Mouse (Mus musculus): Measurements from ENCODE around the gene Ndufs6.

Gene Ndufs6

DNA sequence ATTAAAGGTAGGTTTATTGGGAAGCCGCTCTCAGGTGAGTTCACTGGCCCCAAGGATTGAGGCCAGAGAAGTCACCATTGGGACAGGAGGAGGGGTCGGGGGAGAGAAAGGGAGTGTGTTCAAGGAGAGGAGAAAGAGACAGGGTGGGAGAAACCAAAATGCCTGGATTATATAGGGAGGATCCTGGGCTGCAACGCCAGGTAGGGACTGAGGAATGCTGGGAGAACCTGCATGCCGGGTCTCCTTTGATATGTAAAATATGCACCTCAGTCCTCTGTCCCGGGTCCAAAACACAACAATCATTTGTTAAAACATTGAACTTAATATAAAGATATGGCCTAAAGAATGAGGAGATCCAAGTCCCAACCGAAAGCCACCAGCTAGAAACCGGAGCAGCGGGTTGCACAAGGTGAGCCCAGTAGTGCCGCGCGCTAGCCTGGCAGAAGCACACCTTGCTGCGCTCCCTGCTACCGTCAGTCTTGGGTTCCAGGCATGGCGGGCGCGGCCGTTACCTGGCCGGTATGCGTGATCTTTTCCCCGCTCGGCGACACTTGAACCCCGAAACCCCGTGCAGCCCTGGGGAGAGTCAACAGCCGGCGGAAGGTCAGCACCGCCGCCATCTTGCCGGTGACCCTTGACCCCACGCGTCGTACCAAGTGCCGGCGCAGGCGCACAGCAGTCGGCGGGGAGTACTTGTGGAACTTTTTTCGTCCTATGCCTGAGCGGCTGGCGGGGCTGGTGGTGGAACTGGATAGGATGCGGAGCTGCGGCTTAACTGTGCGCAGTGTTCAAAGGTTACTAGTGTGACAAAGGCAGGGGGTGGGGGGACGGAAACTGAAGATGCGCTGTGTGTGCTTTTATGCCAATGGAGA, at the start of gene Ndufs6, which contains the start of gene Mrpl36:
Ndufs6 (minus strand) TSS at position 716 of the 872 bp plus-strand sequence.
Mrpl36 (plus strand) TSS at position 687 of the 872 bp plus-strand sequence.
- DNase-seq (ENCODE audit: low spot score in 2 of 2) = peak; percentile 96

DNA sequence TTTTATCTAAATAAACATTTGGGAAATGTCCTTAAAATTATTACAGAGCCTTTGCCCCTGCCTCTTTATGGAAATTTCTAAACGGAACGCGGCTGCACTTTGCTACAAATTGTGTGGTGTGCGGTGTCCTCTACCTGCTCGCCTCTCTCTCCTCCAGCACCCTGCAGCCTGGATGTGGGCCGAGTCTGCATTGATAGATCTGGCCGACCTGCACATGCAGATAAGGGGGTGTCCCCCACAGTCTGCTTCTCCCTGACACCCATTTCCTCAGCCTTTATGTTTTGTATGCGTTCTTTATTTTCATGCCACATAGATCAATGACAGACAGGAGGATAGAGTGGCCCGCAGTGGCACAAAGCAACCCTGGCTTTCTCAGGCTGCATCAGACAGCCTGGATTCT, 49.3 kb upstream of the Ndufs6 start:
- no peak for DNase-seq (ENCODE audit: low spot score in 2 of 2)

DNA sequence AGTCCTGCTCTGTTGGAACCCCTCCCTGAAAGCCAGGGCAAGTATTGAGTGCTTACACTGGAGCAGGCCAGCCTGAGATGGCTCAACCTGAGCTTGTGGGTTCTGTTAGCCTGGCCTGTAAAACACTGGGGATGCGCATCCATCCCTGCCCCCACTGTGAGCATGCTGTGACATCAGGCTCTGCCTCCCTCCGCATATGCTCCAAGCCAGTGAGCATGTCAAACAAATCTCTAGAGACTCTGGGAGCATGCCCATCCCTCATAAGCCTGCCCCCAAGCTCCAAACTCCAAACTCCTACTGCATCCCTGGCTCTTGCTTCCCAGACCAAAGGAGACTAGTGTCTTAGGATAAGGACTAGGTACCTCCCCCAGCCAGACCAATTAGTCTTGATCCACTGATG, 46.3 kb upstream of the Ndufs6 start:
- DNase-seq (ENCODE audit: low spot score in 2 of 2) = no peak

DNA sequence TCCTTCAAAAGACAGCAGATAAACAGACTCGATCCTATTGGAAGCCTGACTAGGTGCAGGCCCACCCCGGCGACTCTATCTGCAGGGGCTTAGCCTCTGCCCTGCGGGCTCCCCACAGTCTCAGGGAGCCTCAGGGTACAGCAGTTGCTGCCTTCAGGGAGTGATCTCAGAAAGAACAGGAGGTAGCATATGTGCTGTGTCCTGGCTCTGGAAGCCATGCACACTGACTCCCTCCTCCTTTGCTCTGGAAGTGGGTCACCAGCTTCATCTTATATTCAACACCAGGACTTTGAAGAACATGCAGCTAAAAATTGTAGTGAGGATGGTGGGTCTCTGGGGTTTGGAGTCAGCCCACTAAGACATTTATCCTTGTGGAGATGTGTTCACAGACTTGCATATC, 45.0 kb upstream of the Ndufs6 start:
- no peak for DNase-seq (ENCODE audit: low spot score in 2 of 2)

DNA sequence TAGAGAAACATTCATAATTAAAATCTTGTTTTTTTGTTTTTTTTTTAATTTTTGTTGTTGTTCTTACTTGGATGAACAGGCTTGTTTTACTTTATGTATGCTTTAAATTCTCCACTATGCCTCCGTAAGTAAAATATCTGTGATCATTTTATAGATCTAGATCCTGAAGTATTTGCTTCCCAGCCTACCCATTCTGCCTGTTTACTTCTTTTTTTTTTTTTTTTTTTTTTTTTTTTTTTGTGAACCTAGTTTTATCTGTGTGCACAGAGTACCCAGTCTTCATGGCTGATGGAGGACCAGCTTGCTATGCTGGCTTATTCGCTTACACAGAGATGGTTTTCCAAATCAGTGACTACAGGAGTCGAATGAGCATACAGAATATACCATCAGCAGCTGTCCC, 28.8 kb upstream of the Ndufs6 start:
- no peak for DNase-seq (ENCODE audit: low spot score in 2 of 2)

DNA sequence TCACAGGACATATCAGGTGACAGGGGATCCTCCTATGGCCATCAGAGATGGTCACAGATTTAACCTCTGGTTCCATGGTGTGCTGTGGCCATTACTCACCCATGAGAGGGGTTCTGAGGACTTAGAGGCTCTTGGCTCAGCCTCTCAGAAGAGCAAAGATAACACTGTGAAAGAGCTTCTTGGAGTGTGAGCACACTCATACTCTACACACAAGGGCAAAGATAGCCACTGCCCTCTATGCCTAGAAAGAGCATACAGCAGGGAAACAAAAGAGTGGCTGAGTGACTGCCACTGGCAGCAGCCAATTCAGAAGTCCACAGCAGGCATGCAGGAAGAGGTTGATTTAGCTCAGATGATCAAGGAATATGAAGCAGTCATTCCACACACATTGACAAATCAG, 24.1 kb upstream of the Ndufs6 start:
- no peak for DNase-seq (ENCODE audit: low spot score in 2 of 2)

DNA sequence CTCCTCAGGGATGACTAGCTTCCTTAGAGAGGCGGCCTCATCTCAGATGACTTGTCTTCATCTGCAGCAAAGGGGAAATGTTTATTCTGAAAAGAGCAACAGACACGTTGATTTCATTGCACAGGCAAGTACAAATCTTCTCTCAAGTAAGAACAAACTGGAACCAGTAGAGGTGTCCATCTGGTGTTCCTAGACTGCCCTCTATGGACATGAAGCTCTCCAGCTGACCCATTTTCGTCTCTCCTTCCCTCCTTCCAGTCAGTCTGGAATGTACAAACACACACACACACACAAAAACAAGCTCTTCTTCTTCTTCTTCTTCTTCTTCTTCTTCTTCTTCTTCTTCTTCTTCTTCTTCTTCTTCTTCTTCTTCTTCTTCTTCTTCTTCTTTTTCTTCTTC, 23.6 kb upstream of the Ndufs6 start:
- no peak for DNase-seq (ENCODE audit: low spot score in 2 of 2)

DNA sequence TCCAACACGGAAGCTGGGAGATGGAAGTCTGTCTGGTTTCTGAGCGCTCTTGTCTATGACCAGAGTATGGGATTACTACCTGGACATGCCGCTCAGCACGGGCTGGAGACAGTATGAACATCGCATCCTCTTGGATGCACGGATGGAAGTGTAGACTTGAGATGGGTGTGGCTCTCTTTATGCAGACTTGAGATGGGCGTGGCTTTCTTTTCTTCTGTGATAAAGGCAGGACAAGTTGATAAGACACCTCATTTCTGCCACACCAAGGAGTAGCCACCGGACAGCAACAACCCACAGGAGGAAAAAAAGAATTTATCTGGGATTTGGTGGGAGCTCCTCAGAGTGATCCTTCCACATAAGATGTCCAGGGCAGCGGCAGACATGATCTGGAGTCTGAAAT, 22.4 kb upstream of the Ndufs6 start:
- DNase-seq (ENCODE audit: low spot score in 2 of 2) = no peak

DNA sequence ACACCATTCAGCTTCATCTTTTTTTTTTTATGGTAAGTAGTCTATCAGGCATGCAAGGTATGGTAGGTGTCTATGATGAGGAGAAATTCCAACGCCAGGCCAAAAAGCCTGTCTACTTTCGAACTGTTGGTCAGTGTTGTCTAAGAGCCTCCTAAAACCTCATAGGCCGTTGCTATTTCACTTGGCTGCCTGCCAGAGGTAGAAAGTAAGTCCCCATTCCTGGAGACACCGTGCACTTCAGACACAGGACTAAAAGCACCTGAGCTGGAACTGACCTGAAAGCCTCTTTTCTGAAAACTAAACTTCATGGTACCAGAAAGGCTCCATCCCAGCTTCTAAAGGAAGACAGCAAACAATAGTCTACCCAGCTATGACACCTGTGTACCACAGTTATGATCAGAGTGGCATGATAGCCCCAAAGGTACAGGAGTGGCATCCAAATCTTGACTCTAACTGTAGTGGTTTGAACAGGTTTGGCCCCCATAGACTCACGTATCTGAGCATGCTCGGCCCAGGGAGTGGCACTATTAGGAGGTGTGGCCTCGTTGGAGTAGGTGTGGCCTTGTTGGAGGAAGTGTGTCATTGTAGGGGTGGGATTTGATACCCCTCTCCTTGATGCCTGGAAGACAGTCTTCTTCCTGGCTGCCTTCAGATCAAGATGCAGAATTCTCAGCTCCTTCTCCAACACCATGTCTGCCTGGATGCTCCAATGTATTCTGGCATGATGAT, 19.7 kb upstream of the Ndufs6 start:
- no peak for DNase-seq (ENCODE audit: low spot score in 2 of 2)

DNA sequence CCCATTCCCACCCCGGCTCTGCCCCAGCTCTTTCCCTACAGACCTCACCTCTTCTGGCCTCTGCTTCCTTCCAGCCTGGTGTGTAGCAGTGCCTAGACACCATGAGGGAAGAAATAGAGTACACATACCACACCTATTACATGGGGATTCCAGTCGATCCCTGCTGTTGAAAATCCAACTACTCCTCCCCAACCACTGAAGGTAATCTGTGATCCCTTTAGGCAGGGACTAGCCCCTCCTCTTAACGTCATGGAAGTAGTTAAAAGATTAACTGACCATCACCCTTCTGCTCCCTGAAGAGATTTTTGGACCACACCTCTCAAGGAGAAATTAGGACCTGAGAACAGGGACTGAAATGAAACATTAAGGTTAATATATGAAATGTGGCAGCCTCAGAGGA, 18.8 kb upstream of the Ndufs6 start:
- no peak for DNase-seq (ENCODE audit: low spot score in 2 of 2)

DNA sequence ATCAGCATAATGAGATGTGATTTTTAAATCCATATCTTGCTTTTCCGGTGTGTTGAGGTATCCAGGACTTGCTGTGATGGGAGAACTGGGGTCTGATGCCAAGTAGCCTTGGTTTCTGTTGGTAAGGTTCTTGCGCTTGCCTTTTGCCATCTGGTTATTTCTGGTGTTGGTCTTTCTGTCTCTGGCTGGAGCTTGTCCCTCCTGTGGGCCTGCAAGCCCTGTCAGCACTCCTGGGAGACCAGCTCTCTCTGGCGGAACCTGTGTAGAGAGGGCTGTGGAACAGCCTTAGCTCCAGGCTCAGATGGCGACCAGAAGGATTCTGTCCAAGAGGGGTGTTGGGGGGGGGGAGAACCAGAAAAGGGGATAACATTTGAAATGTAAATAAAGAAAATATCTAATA, 18.4 kb upstream of the Ndufs6 start:
- DNase-seq (ENCODE audit: low spot score in 2 of 2) = no peak

DNA sequence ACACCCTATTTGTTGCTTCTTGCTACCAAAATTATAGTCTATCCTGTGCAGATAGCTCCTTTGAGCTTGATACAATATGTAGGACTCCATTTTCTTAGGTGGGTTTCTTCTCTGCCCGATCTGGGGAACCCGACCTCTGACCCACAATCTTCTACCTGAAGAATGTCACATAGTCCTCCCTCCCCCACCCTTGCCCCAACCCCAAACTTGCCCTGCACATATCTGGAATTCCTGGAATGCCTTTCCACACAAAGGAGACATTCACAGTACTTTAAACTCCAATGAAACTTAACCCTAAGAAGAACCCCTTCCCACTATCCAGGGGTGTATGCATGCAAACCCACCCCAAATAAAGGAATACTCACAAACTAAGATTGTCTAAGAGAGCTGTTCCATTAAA, 17.8 kb upstream of the Ndufs6 start:
- DNase-seq (ENCODE audit: low spot score in 2 of 2) = no peak

DNA sequence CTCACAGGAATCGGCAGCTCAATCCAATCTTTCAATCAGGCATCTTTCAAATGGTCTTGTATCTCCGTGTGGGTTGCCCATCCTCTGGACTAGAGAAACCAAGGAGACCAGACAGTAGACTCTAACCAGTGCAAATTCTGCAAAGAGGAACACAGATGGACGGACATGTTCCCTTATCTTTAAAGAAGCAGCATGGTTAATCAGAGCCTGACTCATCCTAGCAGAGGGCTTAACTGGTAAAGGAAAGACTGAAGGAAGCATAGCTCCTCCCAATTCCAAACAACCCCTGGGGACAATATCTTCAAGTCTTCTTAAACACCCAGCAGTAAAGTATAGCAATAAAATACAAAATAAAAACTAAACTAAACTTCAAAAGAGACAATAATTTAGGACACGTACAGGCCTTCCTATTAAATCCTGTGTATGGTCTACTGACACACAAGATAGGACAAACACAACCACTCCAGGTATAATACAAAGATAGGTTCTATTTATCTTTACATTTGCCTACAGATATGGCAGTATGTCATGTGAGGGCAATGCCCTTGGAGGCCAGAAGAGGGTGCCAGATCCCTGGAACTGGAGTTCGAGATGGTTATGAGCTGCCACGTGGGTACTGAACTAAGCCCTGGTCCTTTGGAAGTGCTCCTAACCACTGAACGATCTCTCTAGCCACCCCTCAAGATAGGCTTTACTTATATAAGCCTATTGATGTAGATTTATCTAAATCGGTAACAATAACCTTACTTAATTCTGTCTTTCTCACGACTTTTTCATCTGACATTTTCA, 17.0 kb upstream of the Ndufs6 start:
- no peak for DNase-seq (ENCODE audit: low spot score in 2 of 2)

DNA sequence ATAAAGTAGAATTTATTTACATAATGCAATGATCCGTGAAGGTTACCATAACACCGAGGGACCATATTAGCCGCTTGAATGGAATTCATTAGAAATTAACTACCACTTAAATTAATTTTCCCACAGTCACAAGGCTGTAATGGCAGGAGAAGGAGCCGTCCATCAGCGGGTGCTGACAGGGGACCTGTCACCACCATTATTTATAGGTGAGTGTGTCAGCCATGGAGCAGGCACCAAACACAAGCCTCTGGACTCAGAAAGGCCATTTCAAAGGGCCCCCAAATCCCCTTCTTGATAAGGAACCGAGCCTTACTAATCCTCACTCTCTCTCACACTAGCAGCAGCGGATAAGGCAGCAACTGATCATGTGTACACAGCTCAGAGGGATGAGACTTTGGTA, 8.4 kb upstream of the Ndufs6 start:
- no peak for DNase-seq (ENCODE audit: low spot score in 2 of 2)

DNA sequence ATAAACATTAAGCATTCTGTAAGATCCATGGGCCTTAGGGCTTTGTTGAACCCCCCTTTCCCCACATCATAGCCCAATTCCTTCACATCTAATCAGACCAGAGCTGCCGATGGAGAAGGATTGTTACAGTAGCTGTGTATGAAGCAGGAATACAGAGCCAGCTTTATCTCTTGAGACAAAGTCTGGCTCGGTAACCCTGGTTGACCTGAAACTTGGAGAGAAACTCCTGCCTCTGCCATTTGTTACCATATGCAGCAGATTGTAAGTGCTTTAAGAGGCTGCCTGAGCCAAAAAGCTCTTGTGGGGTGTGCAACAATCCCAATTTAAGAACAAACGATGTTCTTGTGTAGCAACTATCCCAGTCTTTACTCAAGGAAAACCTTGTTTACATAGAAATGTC, 3.4 kb upstream of the Ndufs6 start:
- peak in 1 of 2 experiments; percentile 41 for DNase-seq (ENCODE audit: low spot score in 2 of 2)

DNA sequence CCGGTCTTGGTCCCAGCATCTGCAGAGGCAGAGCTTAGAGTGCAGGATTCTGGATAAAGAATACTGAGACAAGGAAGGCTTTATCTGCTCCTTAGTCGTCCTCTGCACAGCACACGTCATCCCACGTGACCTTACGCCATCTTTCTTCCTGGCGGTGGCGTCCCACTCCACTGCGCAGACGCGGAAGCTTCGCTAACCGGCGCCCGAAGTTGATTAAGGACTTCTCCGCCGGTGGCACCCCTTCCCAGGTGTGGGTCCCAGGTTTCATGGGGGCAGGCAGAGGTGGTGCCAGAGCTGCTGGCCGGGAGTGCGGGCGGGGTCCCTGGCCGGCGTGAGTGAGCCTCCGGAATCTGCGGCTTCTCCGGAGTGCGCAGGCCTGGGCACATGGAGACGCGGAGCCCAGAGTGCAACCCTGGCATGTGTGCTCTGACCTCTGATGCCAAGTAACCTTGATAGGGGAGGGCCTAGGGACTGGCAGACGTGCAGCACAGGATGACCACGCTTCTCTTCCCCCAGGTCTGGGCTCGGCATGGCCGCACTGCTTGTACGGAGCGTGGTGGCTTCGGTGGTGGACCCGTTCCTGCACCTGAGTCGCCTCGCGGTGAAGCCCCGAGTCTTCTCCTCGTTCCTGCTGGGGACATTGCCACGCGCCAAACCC, 2.6 kb upstream of the Ndufs6 start:
- peak; percentile 93 to 94 for DNase-seq (ENCODE audit: low spot score in 2 of 2)

DNA sequence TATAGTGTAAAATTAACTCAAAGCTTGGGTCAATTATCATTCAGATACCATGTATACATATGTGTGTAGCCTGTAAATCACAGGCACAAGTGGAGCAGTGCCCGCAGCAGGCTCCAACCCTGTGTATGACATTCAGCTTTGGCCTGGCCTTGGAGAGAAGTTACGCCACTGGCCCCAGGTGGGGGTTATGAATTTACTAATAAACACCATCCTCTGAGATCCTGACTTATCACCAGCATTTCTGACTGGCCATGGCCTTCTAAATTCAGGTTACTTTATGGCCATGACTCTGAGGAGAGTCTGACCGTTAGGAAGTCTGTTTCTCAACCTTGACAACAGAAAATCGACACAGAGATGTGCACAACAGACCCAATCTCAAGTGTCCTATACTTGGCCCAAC, 4.9 kb downstream of the Ndufs6 start:
- no peak for DNase-seq (ENCODE audit: low spot score in 2 of 2)

DNA sequence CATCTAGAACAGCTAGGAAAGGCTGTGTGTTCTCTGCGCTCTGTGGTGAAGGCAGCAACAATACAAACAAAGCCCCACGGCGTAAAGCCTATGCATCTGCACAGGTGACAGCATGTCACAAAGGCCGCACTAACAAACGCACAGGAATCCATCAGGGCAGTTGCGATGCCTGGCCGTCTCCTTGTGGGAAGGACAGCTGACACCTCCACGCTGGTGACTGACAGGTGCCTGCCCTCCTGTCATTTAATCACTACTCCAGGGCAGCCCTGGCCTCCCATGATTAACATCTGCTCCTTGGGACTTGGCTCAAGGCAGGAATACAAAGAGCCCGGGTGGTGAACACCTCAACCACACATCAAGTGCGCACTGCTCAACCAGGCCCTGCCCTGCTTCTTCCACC, 5.7 kb downstream of the Ndufs6 start:
- DNase-seq (ENCODE audit: low spot score in 2 of 2) = no peak

DNA sequence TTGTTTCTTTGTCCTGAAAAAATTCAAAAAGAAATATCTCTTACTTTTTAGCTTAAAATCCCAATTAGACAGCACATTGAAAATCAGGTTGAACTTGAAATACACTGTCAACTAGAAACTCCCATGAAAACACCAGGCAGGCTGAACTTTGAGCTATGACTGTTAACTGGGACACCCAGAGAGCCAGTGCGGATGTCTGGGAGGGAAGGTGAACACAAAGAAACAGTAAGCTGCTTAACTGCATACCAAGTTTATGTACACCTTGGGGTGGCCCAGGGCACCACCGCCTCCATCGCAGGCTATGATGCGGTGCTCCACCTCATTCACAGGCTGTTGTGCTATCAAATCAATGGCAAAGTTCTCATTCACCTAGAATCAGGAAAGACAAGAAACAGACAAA, 8.3 kb downstream of the Ndufs6 start:
- no peak for DNase-seq (ENCODE audit: low spot score in 2 of 2)

DNA sequence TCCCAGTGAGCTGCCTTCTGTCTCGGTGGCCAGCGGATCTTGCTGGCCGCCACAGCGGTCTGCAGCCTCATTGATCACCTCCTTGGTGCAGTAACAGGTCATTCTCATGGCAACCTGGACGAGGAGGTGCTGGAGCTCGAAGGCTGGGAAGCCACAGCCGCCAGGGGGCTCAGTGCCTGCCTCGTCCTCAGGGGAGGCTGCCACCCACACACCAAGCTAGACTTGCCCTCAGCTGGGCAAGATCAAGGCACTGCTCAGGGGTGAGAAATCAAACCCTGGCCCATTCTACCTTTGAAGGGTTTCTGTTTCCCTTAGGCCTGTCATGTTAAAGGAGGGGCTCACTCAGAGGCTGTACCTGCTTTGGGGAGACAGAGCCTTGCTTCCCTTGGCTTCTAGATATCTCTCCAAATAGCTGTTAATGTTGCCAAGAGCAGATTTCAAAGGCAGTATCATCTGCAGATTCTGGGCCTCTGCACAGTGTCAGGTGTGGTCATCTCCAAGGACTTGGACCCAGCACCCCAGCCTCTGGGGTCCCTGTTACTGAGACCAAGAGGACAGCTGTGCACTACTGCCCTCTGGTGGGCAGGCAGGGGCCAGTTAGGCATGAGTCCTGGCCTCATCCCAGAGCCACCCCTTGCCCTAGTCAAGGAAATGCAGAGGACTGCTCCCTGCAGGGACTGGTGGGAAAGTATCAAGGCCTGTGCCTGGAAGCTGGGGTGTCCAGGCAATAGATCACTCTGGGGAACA, 18.0 kb downstream of the Ndufs6 start:
- DNase-seq (ENCODE audit: low spot score in 2 of 2) = peak in 1 of 2 experiments; percentile 46

DNA sequence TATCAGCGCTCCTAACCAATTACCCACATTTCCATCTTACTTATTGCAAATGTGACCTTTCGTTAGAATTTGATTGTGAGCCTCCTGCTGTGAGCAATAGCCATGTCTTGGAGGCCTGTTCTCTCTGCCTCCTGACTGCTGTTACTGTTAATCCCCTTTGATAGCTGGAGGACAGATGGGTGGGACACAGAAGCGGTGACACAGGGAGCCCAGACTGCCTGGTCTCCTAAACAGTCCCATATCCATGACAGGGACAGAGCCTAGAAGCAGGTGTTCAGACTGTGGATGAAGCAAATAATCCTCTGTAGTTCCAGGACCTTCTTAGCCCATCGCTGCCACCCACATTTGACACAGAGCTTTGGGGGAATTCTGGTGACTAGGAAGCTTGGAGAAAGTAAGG, 21.9 kb downstream of the Ndufs6 start:
- no peak for DNase-seq (ENCODE audit: low spot score in 2 of 2)

Measured in right cerebral cortex, postnatal 10 days (tissue).